Mouse (Mus musculus) lung, adult 2 months (tissue): ENCODE data around the gene Myo1b.

ENCODE experiments used
- CTCF ChIP-seq: fragments of 200-500 bp; IDR thresholded peaks from 2 replicates; pipeline ENCODE4 v1.5.1; 2011; ENCODE audit warnings: mild to moderate bottlenecking, low read length, control low read depth; ENCODE audit not compliant: insufficient read depth
- POLR2A ChIP-seq: fragments of 200-500 bp; IDR thresholded peaks from 2 replicates; pipeline ENCODE4 v1.6.1; 2011; ENCODE audit warnings: low read depth, mild to moderate bottlenecking, control low read depth, low read length, borderline replicate concordance; ENCODE audit errors: extremely low read depth

GRCm38 (mm10) chr1:51739252-51739852 lies 176.5 kb downstream of the Myo1b start:
- TF ChIP-seq POLR2A (no peak), CTCF (no peak)
